Mouse (Mus musculus): ENCODE measurements around the gene Nlrp10.

DNA sequence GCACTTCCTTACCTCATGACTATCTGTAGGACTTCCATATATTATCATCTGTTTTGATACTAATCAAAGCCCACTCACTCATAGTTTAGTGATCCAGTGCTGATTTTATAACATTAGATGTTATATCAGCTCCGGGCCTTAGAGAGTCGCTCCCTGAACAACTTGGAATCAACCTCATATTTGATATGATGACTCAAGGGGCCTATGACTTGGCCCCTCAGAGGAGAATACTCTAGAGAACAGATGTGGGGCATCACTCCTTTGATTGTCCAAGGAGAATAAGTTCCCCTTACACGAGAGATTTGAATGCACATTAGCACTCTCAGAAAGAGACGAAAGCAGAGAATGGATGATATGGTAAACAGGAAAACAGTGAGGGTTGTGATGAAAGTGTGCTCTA is 45.1 kb downstream of the Nlrp10 start, which contains the start of gene Olfr518:
- TF ChIP-seq CTCF (IDR thresholded peaks at IDR 0.05; ENCODE audit: control insufficient read depth, insufficient read depth, insufficient read length), result no peak
- no peak for TF ChIP-seq MAX (IDR thresholded peaks at IDR 0.05)
- TF ChIP-seq USF1 (IDR thresholded peaks at IDR 0.05; ENCODE audit: low read depth), result no peak
- no peak for TF ChIP-seq MYOD1 (IDR thresholded peaks at IDR 0.05; ENCODE audit: control insufficient read depth, insufficient read length, low read depth)
- TF ChIP-seq MYOG (IDR thresholded peaks at IDR 0.05; ENCODE audit: control insufficient read depth, extremely low read depth, insufficient read length), result no peak
